Mouse (Mus musculus): Measurements from ENCODE around the gene Nadk. TPM values are rescaled to one million over a fixed set of nuclear protein-coding genes. Genes with fewer than 3 reads are reported as not detected.

Gene Nadk
- polyA plus RNA-seq (2012; rRNA removed) (78.8 and 91.2 TPM in 2 replicates), polyA plus RNA-seq (2014; fragmentation: Nextera tagmentation; extraction: Ambion mirVana) (87.9 and 97.1 TPM in 2 replicates)

- peak within 1 kb of the TSS; percentile 44 for H3K9ac ChIP-seq (ENCODE audit: low read depth, low read length, severe bottlenecking)
- 67% methylated on average over 7 of the region's 7 CpGs for WGBS
- H3K4me3 ChIP-seq (replicated peaks; ENCODE audit: low read length), result peak within 1 kb of the TSS; percentile 84
- H3K4me1 ChIP-seq (ENCODE audit: control insufficient read depth, insufficient read depth, low read length), result peaks cover 24% of the 10 kb centered on the region
- H3K4me2 ChIP-seq (replicated peaks; ENCODE audit: low read depth, low read length, severe bottlenecking), result peak within 1 kb of the TSS; percentile 51
- no peaks in the 10 kb centered on the region for H3K27me3 ChIP-seq (ENCODE audit: control insufficient read depth, insufficient read depth, low read length)
- no peaks in the 10 kb centered on the region for H3K9me3 ChIP-seq (ENCODE audit: control insufficient read depth, low read length)
- no peak for TF ChIP-seq POLR2A (IDR thresholded peaks at IDR 0.05; ENCODE audit: borderline replicate concordance, extremely low read depth, insufficient read depth, insufficient read length)
- ATAC-seq (ENCODE audit: low FRiP score, low read depth) (no peak), DNase-seq (ENCODE audit: low spot score) (no peak)
- peaks cover 42% of the 10 kb centered on the region for H3K36me3 ChIP-seq (ENCODE audit: control insufficient read depth, insufficient read depth, low read length)
- peak within 1 kb of the TSS; percentile 75 for H3K27ac ChIP-seq (replicated peaks; ENCODE audit: low read depth, low read length)
These were observed at the start of gene Nadk for GRCm38 (mm10) chr4:155561661-155562442. TSS of gene Nadk (plus strand) at chr4:155562378.

- no peaks in the 10 kb centered on the region for H3K27me3 ChIP-seq (ENCODE audit: control insufficient read depth, insufficient read depth, low read length)
- ATAC-seq (ENCODE audit: low FRiP score, low read depth) (no peak), DNase-seq (ENCODE audit: low spot score) (no peak)
- no peaks in the 10 kb centered on the region for H3K9me3 ChIP-seq (ENCODE audit: control insufficient read depth, low read length)
- peaks cover 2% of the 10 kb centered on the region; the same call in 1 of the 2 replicates for H3K4me1 ChIP-seq (ENCODE audit: control insufficient read depth, insufficient read depth, low read length)
- 0 out of 2 replicates have a peak, but pooled peaks cover 7% of the 10 kb centered on the region for H3K36me3 ChIP-seq (ENCODE audit: control insufficient read depth, insufficient read depth, low read length)
- no peak overlapping the region for H3K27ac ChIP-seq (replicated peaks; ENCODE audit: low read depth, low read length)
- no peak for TF ChIP-seq POLR2A (IDR thresholded peaks at IDR 0.05; ENCODE audit: borderline replicate concordance, extremely low read depth, insufficient read depth, insufficient read length)
- WGBS, result 86% methylated on average over 2 of the region's 2 CpGs
- no peak overlapping the region for H3K4me3 ChIP-seq (replicated peaks; ENCODE audit: low read length)
- H3K9ac ChIP-seq (ENCODE audit: low read depth, low read length, severe bottlenecking), result no peak overlapping the region
- no peak overlapping the region for H3K4me2 ChIP-seq (replicated peaks; ENCODE audit: low read depth, low read length, severe bottlenecking)
These were observed 47.4 kb upstream of the Nadk start for GRCm38 (mm10) chr4:155514810-155515209.

- no peak overlapping the region for H3K27ac ChIP-seq (replicated peaks; ENCODE audit: low read depth, low read length)
- no peak for DNase-seq (ENCODE audit: low spot score)
- no peak overlapping the region for H3K4me3 ChIP-seq (replicated peaks; ENCODE audit: low read length)
- ATAC-seq (ENCODE audit: low FRiP score, low read depth), result no peak
- no peak overlapping the region for H3K4me2 ChIP-seq (replicated peaks; ENCODE audit: low read depth, low read length, severe bottlenecking)
- peaks cover 16% of the 10 kb centered on the region; the same call in 1 of the 2 replicates for H3K36me3 ChIP-seq (ENCODE audit: control insufficient read depth, insufficient read depth, low read length)
- 82% methylated on average over 7 of the region's 7 CpGs for WGBS
- no peak for TF ChIP-seq POLR2A (IDR thresholded peaks at IDR 0.05; ENCODE audit: borderline replicate concordance, extremely low read depth, insufficient read depth, insufficient read length)
- no peaks in the 10 kb centered on the region for H3K27me3 ChIP-seq (ENCODE audit: control insufficient read depth, insufficient read depth, low read length)
- H3K9me3 ChIP-seq (ENCODE audit: control insufficient read depth, low read length), result no peaks in the 10 kb centered on the region
- H3K4me1 ChIP-seq (ENCODE audit: control insufficient read depth, insufficient read depth, low read length), result no peaks in the 10 kb centered on the region
- H3K9ac ChIP-seq (ENCODE audit: low read depth, low read length, severe bottlenecking), result no peak overlapping the region
These were observed 44.1 kb upstream of the Nadk start for GRCm38 (mm10) chr4:155517948-155518517.

- TF ChIP-seq POLR2A (IDR thresholded peaks at IDR 0.05; ENCODE audit: borderline replicate concordance, extremely low read depth, insufficient read depth, insufficient read length), result no peak
- 69% methylated on average over 7 of the region's 7 CpGs for WGBS
- Histone ChIP-seq H3K36me3 (ENCODE audit: control insufficient read depth, insufficient read depth, low read length) (peaks cover 31% of the 10 kb centered on the region), H3K4me3 (replicated peaks; ENCODE audit: low read length) (no peak overlapping the region), H3K9me3 (ENCODE audit: control insufficient read depth, low read length) (no peaks in the 10 kb centered on the region), H3K4me1 (ENCODE audit: control insufficient read depth, insufficient read depth, low read length) (no peaks in the 10 kb centered on the region), H3K9ac (ENCODE audit: low read depth, low read length, severe bottlenecking) (no peak overlapping the region), H3K27me3 (ENCODE audit: control insufficient read depth, insufficient read depth, low read length) (no peaks in the 10 kb centered on the region), H3K27ac (replicated peaks; ENCODE audit: low read depth, low read length) (no peak overlapping the region), H3K4me2 (replicated peaks; ENCODE audit: low read depth, low read length, severe bottlenecking) (no peak overlapping the region)
- ATAC-seq (ENCODE audit: low FRiP score, low read depth), result no peak
- no peak for DNase-seq (ENCODE audit: low spot score)
These were observed 39.9 kb upstream of the Nadk start for GRCm38 (mm10) chr4:155522327-155522726.

GRCm38 (mm10) chr4:155525751-155526150 lies 36.4 kb upstream of the Nadk start:
- TF ChIP-seq POLR2A (IDR thresholded peaks at IDR 0.05; ENCODE audit: borderline replicate concordance, extremely low read depth, insufficient read depth, insufficient read length), result no peak
- H3K36me3 ChIP-seq (ENCODE audit: control insufficient read depth, insufficient read depth, low read length), result peaks cover 56% of the 10 kb centered on the region
- H3K9ac ChIP-seq (ENCODE audit: low read depth, low read length, severe bottlenecking), result no peak overlapping the region
- H3K4me3 ChIP-seq (replicated peaks; ENCODE audit: low read length), result no peak overlapping the region
- H3K27me3 ChIP-seq (ENCODE audit: control insufficient read depth, insufficient read depth, low read length), result no peaks in the 10 kb centered on the region
- H3K27ac ChIP-seq (replicated peaks; ENCODE audit: low read depth, low read length), result no peak overlapping the region
- WGBS, result 89% methylated on average over 5 of the region's 5 CpGs
- no peaks in the 10 kb centered on the region for H3K9me3 ChIP-seq (ENCODE audit: control insufficient read depth, low read length)
- H3K4me1 ChIP-seq (ENCODE audit: control insufficient read depth, insufficient read depth, low read length), result no peaks in the 10 kb centered on the region
- DNase-seq (ENCODE audit: low spot score) (no peak), ATAC-seq (ENCODE audit: low FRiP score, low read depth) (no peak)
- H3K4me2 ChIP-seq (replicated peaks; ENCODE audit: low read depth, low read length, severe bottlenecking), result no peak overlapping the region

Measured in limb, embryonic 14.5 days (tissue).